Comparison of ENCODE assay signal across 11 mouse cellular contexts in the genomic region with DNA sequence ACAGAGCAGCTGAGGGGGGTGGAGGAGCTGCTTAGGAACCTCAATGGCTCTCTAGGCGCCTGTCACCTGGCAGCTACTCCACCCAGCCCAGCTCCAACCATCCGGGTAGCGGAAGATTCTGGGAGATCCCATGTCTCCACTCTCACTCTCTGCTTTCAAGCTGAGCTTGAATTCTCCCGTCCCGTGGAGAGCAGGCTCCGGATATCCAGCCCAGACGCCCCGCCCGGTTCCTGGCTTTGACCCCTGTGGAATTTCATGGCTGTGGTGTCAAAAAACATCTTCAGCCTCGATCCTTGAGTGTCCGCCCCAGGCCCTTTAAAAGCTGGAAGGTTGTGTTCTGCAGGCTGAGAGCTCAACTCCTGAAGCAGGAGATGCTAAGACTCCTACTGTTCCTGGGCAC. TPM values are rescaled to one million over a fixed set of nuclear protein-coding genes. Genes with fewer than 3 reads are reported as not detected.
DNase-seq lines count a peak whose midpoint lies in the region; ATAC-seq and TF ChIP-seq lines count a peak whose summit lies in the region.
"Had no signal": no experiment of that assay in that cellular context is flagged by ENCODE, and none has a peak within 500 bp of the region (broad histone marks: within the 10 kb centered on the region; RNA-seq: fewer than 3 reads in every experiment).

No protein-coding gene starts in this region.

- TF ChIP-seq POLR2A in lung, adult 2 months (IDR thresholded peaks at IDR 0.05; ENCODE audit: borderline replicate concordance, extremely low read depth, low read depth, low read length): no peak

- no peak for TF ChIP-seq CTCF in lung, adult 2 months (IDR thresholded peaks at IDR 0.05; ENCODE audit: insufficient read depth, low read length)

- H3K4me3 ChIP-seq in lung, adult 2 months (replicated peaks; ENCODE audit: extremely low read depth, low read depth, low read length): no peak overlapping the region
- H3K4me3 ChIP-seq: midbrain, embryonic 12.5 days had no signal

- 27% methylated on average over 11 of the region's 11 CpGs for WGBS in lung, adult 2 months

- no peak for ATAC-seq in granulocyte monocyte progenitor cell, adult 5-6 weeks (replicated peaks; ENCODE audit: poor library complexity, severe bottlenecking)
- no peak for ATAC-seq in activated CD4-positive, CD25-positive, alpha-beta regulatory T cell, adult 4 months

- peak; percentile 57 for DNase-seq in lung, postnatal 10 days
- no peak for DNase-seq in lung, adult 2 months
- DNase-seq in gastrocnemius, adult 18-20 months (ENCODE audit: low spot score): peak; percentile 82
- peak; percentile 68 to 70 for DNase-seq in heart, postnatal 14 days
- DNase-seq in skeletal muscle tissue, adult 2 months (ENCODE audit: low read depth, low spot score): peak; percentile 54
- DNase-seq in lung, postnatal 14 days: no peak
- DNase-seq: liver had no signal

- intact Hi-C loops in heart, postnatal 14 days (cut with DNase I): loop anchor here (5.0 kb wide), 1 partner anchor 36 kb away; no protein-coding TSS in a partner anchor

- H3K4me1 ChIP-seq in lung, adult 2 months (ENCODE audit: control insufficient read depth, insufficient read depth, low read length): peaks cover 26% of the 10 kb centered on the region

RNA-seq across cellular contexts. Expression of a gene that starts 10.0 kb away (rescaled TPM):
- 51.3 and 57.2 TPM in 2 replicates for polyA plus RNA-seq in lung, adult 2 months (2012; rRNA removed)
- total RNA-seq in gastrocnemius, adult 18-20 months (2021): 1 to 10 TPM; 7.7 to 8.3 TPM
- total RNA-seq in heart, postnatal 14 days (2021): 1 to 10 TPM; 5.5 to 6.9 TPM
- 2.1 and 4.4 TPM in 2 replicates for total RNA-seq in granulocyte monocyte progenitor cell, adult 5-6 weeks (2014; fragmentation: Nextera tagmentation)
- total RNA-seq in granulocyte monocyte progenitor cell, adult 5-6 weeks (2017): 4.0 and 4.1 TPM in 2 replicates
- 1 to 10 TPM; 7.2 to 9.5 TPM for polyA plus RNA-seq in activated CD4-positive, CD25-positive, alpha-beta regulatory T cell, adult 4 months (2017; shearing (Covaris generic))

RNA-seq across cellular contexts. Expression of a gene that starts 20.4 kb away (rescaled TPM):
- 10.5 and 12.2 TPM in 2 replicates for polyA plus RNA-seq in lung, adult 2 months (2012; rRNA removed)
- total RNA-seq in gastrocnemius, adult 18-20 months (2021): not detected
- not detected for total RNA-seq in heart, postnatal 14 days (2021)
- not detected in 2 replicates for total RNA-seq in granulocyte monocyte progenitor cell, adult 5-6 weeks (2014; fragmentation: Nextera tagmentation)
- not detected in 2 replicates for total RNA-seq in granulocyte monocyte progenitor cell, adult 5-6 weeks (2017)
- polyA plus RNA-seq in activated CD4-positive, CD25-positive, alpha-beta regulatory T cell, adult 4 months (2017; shearing (Covaris generic)): under 1 TPM in 1 of 2 experiments, not detected in 1; 0.22 TPM

RNA-seq across cellular contexts. Expression of a gene that starts 26.2 kb away (rescaled TPM):
- polyA plus RNA-seq in lung, adult 2 months (2012; rRNA removed): 27.7 and 34.3 TPM in 2 replicates
- total RNA-seq in gastrocnemius, adult 18-20 months (2021): 1 to 10 TPM; 2.8 to 2.9 TPM
- under 1 TPM; 0.22 to 0.29 TPM for total RNA-seq in heart, postnatal 14 days (2021)
- total RNA-seq in granulocyte monocyte progenitor cell, adult 5-6 weeks (2014; fragmentation: Nextera tagmentation): not detected in 2 replicates
- not detected in 2 replicates for total RNA-seq in granulocyte monocyte progenitor cell, adult 5-6 weeks (2017)
- polyA plus RNA-seq in activated CD4-positive, CD25-positive, alpha-beta regulatory T cell, adult 4 months (2017; shearing (Covaris generic)): not detected
- total RNA-seq: hematopoietic stem cell, adult 5-6 weeks had no signal

RNA-seq across cellular contexts. Expression of a gene that starts 27.4 kb away (rescaled TPM):
- 18.7 and 20.4 TPM in 2 replicates for polyA plus RNA-seq in lung, adult 2 months (2012; rRNA removed)
- 1 to 10 TPM; 7.7 to 8.4 TPM for total RNA-seq in gastrocnemius, adult 18-20 months (2021)
- 1 to 10 TPM; 7.7 to 9.5 TPM for total RNA-seq in heart, postnatal 14 days (2021)
- 7.4 and 19.5 TPM in 2 replicates for total RNA-seq in granulocyte monocyte progenitor cell, adult 5-6 weeks (2014; fragmentation: Nextera tagmentation)
- total RNA-seq in granulocyte monocyte progenitor cell, adult 5-6 weeks (2017): 2.3 and 4.8 TPM in 2 replicates
- polyA plus RNA-seq in activated CD4-positive, CD25-positive, alpha-beta regulatory T cell, adult 4 months (2017; shearing (Covaris generic)): 1 to 10 TPM; 7.1 to 8.4 TPM

RNA-seq across cellular contexts. Expression of a gene that starts 39.8 kb away (rescaled TPM):
- polyA plus RNA-seq in lung, adult 2 months (2012; rRNA removed): 145 and 178 TPM in 2 replicates
- 100 to 1,000 TPM; 170 TPM for total RNA-seq in gastrocnemius, adult 18-20 months (2021)
- 100 to 1,000 TPM; 105 TPM for total RNA-seq in heart, postnatal 14 days (2021)
- total RNA-seq in granulocyte monocyte progenitor cell, adult 5-6 weeks (2014; fragmentation: Nextera tagmentation): 21.7 and 30.2 TPM in 2 replicates
- 33.4 and 64.9 TPM in 2 replicates for total RNA-seq in granulocyte monocyte progenitor cell, adult 5-6 weeks (2017)
- polyA plus RNA-seq in activated CD4-positive, CD25-positive, alpha-beta regulatory T cell, adult 4 months (2017; shearing (Covaris generic)): 10 to 100 TPM; 89.0 to 95.4 TPM

Comparison
In these comparisons a context has a peak if more than half of its experiments do, and no peak if none do; other contexts are left out.
1. DNase-seq: peak in lung, postnatal 10 days (single experiment), gastrocnemius, adult 18-20 months (single experiment), heart, postnatal 14 days (2 of 2) and skeletal muscle tissue, adult 2 months (single experiment); none in lung, adult 2 months (single experiment) and lung, postnatal 14 days (single experiment).